Mouse (Mus musculus): ENCODE measurements around the gene Trpm4.

The Trpm4 gene

DNA sequence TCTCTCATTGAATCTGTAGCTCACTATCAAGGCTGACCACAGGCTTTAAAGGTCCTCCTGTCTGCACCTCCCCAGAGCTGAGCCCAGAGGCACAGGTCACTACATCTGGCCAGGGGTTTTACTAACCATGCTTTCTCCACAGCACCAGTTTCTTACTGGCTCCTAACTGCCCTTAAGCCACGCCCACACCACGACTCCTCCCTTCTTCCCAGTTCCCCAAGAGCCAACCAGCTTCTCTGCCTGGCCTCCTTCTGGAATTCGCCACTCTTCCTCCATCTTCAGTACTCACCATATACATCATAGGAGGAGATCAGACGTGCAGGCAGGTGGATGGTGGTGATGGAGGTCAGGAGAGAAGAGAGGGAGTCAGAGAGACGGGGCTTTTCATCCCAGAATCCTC lies 19.5 kb upstream of the Trpm4 start:
- no peak for DNase-seq (ENCODE audit: low spot score)

- no peak for DNase-seq (ENCODE audit: low spot score)
Measured at GRCm38 (mm10) chr7:45346905-45347304, 13.3 kb upstream of the Trpm4 start.

GRCm38 (mm10) chr7:45343543-45343942 lies 10.0 kb upstream of the Trpm4 start:
- peak; percentile 68 for DNase-seq (ENCODE audit: low spot score)

DNA sequence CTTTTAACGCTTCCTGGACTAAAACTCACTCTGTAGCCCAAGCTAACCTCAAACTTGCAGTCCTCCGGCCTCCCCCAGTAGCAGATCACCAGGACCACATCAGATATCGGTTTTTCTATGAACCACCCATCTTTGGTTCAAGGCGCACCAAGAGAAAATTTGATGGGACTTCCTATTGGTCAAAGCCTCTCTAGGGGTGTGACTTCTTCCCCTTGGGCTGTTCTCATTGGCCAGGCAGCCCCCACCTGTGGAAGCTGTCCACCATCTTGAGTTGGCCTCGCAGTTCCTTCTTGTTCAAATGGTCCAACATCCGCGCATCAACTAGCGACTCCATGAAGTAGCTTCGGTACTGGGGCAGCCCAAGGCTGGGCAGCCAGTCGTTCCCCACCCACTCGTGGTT lies 8.5 kb upstream of the Trpm4 start:
- no peak for DNase-seq (ENCODE audit: low spot score)

DNA sequence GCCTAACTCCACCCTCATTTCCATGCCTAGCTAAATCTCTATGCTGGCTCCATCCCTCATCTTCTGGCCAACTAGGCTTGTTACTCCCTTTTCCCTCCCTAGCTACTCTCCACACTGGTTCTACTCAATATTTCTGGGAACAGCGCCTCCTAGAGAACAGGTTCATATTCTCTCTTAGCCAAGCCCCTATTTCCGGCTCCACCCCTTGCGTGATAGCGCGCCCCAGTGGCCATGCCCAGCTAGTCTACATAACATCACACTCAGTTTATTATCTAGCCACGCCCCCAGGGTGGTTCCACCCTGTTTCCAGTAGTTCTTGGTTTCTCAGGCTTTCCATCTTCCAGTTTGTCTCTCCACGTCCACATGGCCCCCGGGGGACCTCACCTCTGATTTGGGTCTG lies 7.7 kb upstream of the Trpm4 start:
- DNase-seq (ENCODE audit: low spot score): peak; percentile 93

- peak; percentile 86 for DNase-seq (ENCODE audit: low spot score)
Measured at GRCm38 (mm10) chr7:45340669-45341068, 7.1 kb upstream of the Trpm4 start.

- no peak for DNase-seq (ENCODE audit: low spot score)
Measured at GRCm38 (mm10) chr7:45340066-45340442, 6.5 kb upstream of the Trpm4 start.

DNA sequence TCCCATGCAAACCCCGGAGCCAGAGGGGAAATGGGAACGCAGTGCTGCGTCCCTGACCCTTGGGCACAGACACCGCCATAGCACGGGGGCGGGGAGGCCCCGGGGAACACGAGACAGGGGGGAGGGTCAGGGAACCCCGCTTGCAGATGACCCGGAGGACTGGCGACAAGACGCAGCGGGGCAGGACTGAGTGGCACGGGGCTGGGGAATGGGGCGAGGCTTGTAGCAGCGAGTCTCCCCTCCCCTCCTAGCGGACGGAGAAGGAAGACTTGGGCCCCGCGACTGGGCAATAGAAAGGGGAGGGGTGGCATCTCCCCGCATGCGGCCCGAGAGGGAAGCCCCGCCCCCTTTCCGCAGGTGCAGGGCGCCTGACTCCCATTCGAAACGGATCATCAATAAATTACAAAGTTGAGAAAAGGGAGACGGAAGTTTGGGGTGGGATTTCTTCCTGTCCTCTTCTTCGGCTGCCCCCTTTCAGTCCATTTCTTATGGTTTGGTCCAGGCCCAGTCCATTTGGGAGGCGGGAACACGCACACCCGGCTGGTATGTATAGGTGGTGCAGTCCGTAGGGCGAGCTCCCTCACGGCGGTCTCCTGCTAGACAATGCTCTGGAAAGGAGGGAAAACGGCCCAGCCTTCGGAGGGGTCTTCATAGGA lies 6.0 kb upstream of the Trpm4 start:
- peak; percentile 82 for DNase-seq (ENCODE audit: low spot score)

DNA sequence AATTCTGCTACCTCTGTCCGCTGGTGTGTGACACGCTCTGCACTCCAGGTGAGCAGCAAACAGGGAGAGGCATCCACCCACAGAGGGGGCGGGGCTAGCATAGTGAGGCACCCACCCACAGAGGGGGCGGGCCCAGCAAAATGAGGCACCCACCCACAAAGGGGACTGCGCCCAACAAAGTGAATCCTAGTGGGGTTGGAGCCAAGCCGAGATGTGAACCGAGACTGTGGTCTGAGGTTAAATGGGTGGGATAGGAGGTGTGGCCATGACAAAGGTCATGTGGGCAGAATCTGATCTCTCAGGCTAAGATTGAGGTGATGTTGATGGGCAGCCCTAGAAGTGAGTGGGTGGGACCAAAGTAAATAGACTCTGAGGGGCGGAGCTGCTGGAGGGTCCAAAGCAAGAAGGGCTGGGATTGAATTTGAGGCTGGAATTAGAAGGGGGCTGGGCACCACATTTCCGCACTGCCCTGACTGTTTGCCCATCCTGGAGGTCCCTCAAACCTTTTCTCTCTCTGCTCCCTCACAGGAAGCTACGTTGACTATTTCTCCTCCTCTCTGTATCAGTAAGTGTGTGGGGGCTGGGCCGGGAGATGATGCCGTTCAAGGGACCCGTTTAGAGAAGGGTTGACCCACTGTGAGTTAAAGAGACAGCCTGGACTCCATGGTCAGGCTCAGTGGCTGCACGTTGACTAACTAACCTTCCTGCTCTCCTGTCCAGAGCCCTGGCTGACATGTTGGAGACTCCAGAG lies 4.8 kb upstream of the Trpm4 start:
- DNase-seq (ENCODE audit: low spot score): peak; percentile 75

GRCm38 (mm10) chr7:45337469-45337868 lies 3.9 kb upstream of the Trpm4 start:
- no peak for DNase-seq (ENCODE audit: low spot score)

GRCm38 (mm10) chr7:45336319-45336718 lies 2.7 kb upstream of the Trpm4 start:
- no peak for DNase-seq (ENCODE audit: low spot score)

- DNase-seq (ENCODE audit: low spot score): no peak
Measured at GRCm38 (mm10) chr7:45335056-45335455, 1.5 kb upstream of the Trpm4 start, which contains the start of gene Hrc. Gene Hrc (plus strand): TSS chr7:45335290.

DNA sequence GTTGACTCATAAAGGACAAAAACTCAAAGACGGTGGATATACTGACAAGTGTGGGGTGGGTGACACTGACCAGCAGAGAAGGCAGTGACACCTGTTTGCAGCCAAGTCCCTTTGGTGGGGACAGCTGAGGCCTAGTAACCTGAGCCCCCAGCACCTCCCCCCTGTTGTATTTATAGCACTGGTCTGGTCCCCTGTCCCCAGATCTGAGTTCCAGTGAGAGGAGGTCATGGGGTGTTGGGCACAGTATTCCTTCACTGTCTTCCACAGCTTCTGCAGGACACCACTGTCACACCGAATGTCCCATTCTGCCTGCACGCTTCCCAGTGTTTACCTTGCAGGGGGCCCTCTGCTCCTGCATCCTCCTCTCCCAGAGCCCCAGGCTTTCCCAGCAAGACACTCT lies 1.0 kb upstream of the Trpm4 start:
- DNase-seq (ENCODE audit: low spot score): no peak

DNA sequence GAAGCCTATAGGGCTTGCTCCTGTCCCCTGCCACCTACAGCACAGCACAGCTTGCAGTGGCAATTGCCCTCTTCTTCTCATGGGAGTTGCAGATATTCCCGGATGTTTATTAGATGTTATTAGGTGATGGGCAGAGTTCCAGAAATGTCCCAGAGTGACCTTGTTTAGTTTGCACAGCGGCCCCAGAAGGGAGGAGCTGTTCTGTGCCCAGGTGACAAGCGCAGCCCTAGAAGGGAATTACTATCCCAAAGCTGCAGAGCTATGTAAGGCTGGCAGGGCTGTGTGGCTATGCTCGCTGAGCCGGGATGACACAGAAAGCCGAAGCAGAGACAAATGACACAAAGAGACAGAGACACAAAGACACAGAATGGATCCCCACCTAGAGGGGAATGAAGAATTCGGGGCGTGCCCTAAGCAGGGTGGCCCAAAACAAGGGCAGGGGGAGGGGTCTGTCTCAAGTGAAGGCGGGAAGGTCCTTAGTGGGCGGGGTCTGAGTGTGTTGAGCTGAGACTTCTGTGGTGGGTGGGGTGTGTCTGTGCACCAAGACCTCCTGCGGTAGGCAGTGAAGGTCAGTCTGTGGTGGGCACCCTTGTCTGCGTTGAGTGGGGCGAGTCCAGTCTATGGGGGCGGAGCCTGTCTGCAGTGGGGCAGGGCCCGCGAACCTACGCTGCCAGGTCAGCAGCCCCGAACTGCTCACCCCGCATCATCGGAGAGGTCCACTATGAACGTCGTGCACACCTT lies 725 bp downstream of the Trpm4 start:
- DNase-seq (ENCODE audit: low spot score): peak; percentile 79

DNA sequence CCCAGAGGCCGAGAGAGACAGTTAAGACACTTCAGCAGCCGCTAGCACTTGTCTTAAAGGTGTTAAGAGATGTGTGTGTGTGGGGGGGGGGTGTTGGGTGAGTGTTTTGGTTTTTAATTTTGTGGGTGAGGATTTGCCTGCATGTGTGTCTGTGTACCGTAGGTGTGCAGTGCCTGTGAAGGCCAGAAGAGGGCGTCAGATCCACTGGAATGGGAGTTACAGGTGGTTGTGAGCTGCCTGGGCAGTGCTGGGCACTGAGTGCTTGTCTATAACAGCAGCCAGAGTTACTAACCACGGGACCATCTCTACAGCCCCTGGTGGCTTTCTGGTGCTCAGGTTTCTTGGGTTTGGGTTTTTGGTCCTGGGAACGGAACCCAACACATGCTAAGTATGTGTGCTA lies 2.1 kb downstream of the Trpm4 start:
- DNase-seq (ENCODE audit: low spot score): no peak

DNA sequence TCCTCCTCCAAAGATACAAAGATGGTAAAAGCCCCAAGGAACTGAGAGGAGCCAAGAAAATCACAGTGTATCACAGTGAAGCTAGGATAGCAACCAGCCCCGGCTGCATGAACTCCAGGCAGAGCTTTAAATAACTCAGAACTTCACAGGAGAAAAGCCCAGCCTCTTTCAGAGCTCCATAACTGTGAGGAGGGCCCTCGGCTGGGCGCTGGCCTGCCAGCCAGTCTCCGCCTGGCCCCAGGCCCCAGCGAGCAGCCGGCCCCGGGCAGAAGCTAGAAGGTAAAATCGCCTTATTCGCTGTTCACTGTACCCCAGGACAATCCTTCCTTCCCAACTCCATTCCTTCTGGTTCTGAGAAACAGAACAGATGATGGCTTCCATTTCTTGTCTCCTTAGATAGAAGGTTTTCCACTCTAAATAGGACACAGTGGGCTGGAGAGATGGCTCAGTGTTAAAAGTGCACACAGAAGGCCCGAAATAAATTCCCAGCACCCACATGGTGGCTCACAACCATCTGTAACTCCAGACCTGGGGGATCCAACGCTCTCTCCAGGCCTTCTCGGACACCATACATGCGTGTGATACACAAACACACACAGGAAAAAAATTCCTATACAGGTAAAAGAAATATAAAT lies 4.6 kb downstream of the Trpm4 start:
- DNase-seq (ENCODE audit: low spot score): no peak

- DNase-seq (ENCODE audit: low spot score): no peak
Measured at GRCm38 (mm10) chr7:45325800-45326199, 7.8 kb downstream of the Trpm4 start.

- DNase-seq (ENCODE audit: low spot score): no peak
Measured at GRCm38 (mm10) chr7:45323069-45323468, 10.5 kb downstream of the Trpm4 start.

DNA sequence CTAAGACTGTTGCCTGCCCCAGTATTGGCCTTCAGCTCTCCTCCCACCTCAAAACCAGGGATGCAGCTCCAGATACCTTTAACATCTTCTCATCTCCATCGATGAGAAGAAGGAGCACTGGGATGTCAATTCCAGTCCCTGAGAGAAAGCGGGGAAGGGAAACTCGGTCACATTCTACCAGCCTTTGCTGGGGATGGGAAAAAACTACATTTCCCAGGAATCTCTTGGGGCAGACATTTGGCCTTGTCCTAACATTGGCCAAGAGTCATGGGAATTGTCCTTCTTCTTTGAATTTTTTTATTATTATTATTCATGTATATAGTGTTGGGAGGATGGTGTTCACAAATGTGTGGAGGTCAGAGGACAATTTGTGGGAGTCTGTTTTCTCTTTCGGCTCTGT lies 11.3 kb downstream of the Trpm4 start:
- DNase-seq (ENCODE audit: low spot score): no peak

DNA sequence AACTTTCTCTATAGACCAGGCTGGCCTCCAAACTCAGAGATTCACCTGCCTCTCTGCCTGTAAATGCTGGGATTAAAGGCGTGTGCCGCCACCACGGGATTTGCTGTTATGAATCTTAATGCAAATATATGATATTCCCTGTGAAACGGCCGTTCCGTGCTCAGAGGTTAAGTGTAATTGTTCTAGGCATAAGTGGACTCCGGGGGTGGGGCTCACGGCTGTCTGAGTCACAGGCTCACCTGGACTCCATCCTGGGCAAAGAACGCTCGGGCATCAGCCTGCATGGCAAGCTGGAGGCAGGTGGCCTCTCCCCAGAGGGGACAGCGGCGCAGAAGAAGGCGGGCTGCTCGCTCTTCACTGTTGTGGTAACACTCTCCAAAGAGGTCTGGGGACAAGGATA lies 17.0 kb downstream of the Trpm4 start:
- no peak for DNase-seq (ENCODE audit: low spot score)

DNA sequence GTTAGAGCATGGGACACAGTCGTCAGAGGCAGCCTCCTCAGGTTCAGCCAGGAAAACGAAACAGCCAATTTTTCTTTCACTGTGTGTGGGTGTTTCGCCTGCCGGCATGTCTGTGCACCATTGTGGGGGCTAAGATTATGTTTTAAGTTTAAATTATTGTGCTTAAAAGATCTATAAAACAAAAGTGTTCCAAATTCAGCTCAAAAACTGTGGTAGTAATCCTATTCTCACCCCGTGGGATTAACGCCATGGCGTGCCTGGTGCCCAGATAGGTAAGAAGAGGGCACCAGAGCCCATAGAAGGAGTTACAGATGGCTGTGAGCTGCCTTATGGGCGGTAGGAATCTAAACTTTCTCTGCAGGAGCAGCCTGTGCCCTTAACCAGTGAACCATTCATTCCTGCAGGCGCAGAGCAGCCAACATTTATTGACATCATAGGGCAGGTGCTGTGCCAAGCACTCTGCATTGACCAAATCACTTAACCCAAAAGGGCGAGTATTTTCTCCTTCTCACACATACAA lies 18.3 kb downstream of the Trpm4 start:
- DNase-seq (ENCODE audit: low spot score): no peak

DNA sequence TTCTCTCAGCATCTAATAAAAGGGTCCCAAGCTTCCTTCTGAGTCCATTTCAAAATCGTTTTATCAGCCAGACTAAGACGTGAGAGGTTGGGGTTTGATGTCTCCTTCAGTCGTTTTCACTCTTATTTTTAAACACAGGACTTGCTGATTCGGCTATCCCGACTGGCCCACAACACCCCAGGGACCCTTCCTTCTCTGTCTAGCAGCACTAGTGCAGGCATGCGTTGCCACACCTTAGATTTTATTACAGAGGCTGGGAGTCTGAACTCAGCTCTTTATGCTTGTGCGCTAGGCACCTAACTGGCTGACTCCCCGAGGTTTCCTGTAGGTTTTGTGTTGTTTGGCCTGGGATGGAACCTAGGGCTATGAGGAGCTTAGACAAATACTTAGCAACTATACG lies 20.1 kb downstream of the Trpm4 start:
- DNase-seq (ENCODE audit: low spot score): no peak

Measured in testis, postnatal 10 days (tissue).